16 mouse cellular contexts compared by ENCODE assay signal in the genomic region with DNA sequence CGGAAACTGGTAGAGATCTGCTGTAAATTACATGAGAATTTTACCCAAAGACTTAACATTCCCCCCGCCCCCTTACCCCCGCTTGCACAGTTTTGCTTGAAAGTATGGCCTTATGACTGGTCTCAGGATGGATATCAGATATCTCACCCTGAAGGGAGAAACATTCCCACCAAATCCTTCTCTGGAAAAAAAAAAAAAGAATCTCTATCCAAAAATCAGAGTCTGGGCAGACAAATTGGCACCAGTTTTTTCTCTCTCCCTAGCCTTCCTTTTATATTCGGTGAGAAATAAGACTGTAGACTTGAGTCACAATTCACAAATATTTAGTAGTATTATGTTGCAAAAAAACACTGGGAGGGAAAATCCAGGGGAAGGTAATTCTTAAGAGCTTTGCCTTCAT. TPM values are rescaled to one million over a fixed set of nuclear protein-coding genes. Genes with fewer than 3 reads are reported as not detected.
"Had no signal": no experiment of that assay in that cellular context is flagged by ENCODE, and none has a peak within 500 bp of the region (broad histone marks: within the 10 kb centered on the region; RNA-seq: fewer than 3 reads in every experiment).

No protein-coding gene starts in this region.

- H3K4me3 ChIP-seq: left cerebral cortex, adult 2 months; stomach, embryonic 15.5 days had no signal

- H3K36me3 ChIP-seq: stomach, embryonic 15.5 days had no signal

- H3K27ac ChIP-seq: kidney, postnatal 0 days; left cerebral cortex, adult 2 months; liver, embryonic 14.5 days; stomach, embryonic 15.5 days had no signal

- H3K9me3 ChIP-seq: stomach, embryonic 15.5 days had no signal

- H3K4me1 ChIP-seq: stomach, embryonic 15.5 days had no signal

- ATAC-seq: intestine, postnatal 0 days; lung, postnatal 0 days had no signal

- H3K27me3 ChIP-seq: stomach, embryonic 15.5 days had no signal

- H3K9ac ChIP-seq: liver, embryonic 14.5 days; stomach, embryonic 15.5 days had no signal

- DNase-seq: kidney, adult 8-10 months; kidney, postnatal 36 days; liver; lung, adult 2 months; lung, postnatal 36 days; midbrain, embryonic 14.5 days; right cerebral cortex, postnatal 14 days; thymus, adult 2 months; thymus, postnatal 36 days had no signal

- H3K4me2 ChIP-seq: stomach, embryonic 15.5 days had no signal

RNA-seq across cellular contexts. Expression of a gene that starts 42.7 kb away (rescaled TPM):
- total RNA-seq: megakaryocyte progenitor cell, adult 5-6 weeks had no signal
